ENCODE assay signal across 28 mouse cellular contexts in the genomic region with DNA sequence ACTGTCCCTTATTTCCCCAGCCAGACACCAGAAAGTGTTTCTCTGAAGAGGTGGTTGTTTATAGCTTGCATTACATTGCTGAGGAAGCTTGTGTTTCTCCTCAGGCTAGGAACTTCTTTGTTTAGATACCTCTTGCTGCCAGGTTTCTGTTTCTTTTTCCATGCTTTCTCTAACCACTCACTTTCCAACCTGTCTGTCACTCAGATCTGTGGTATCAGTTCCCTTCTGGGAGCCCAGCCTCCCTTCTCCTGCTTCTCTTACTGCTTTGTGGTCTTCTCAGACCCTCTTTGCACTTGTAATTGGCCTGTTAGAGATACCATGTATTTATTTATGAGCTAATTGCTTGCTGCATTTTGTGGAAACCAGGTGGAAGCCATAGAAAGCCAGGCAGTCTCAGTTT. TPM values are rescaled to one million over a fixed set of nuclear protein-coding genes. Genes with fewer than 3 reads are reported as not detected.
DNase-seq lines count a peak whose midpoint lies in the region; ATAC-seq lines count a peak whose summit lies in the region.
"Had no signal": no experiment of that assay in that cellular context is flagged by ENCODE, and none has a peak within 500 bp of the region (broad histone marks: within the 10 kb centered on the region; RNA-seq: fewer than 3 reads in every experiment).

No protein-coding gene starts in this region.

- 0 out of 2 replicates have a peak overlapping the region, but pooled peaks have one; percentile 21 for H3K27ac ChIP-seq in limb, embryonic 11.5 days (replicated peaks; ENCODE audit: low read depth, low read length)
- H3K27ac ChIP-seq in limb, embryonic 10.5 days: no peak overlapping the region
- 0 out of 2 replicates have a peak overlapping the region, but pooled peaks have one; percentile 29 for H3K27ac ChIP-seq in limb, embryonic 12.5 days
- H3K27ac ChIP-seq in kidney, embryonic 15.5 days: no peak overlapping the region
- H3K27ac ChIP-seq: embryonic facial prominence, embryonic 10.5 days; embryonic facial prominence, embryonic 12.5 days; forebrain, embryonic 13.5 days; forebrain, embryonic 15.5 days had no signal

- no peak for DNase-seq in limb, embryonic 11.5 days (ENCODE audit: low spot score)
- DNase-seq in limb, embryonic 10.5 days (ENCODE audit: low spot score): no peak
- no peak for DNase-seq in urinary bladder, postnatal 25 days (ENCODE audit: low spot score)
- DNase-seq in frontal cortex, adult 2 months (ENCODE audit: extremely low spot score in 1 of 2, low spot score in 1 of 2): no peak
- DNase-seq: adrenal gland, adult 2 months; adrenal gland, postnatal 10 days; adrenal gland, postnatal 25 days; B cell, adult 2 months; cerebellum, adult 11 months; cerebellum, adult 18-20 months; cerebellum, adult 8-10 months; cerebellum, adult 9-11 months; cerebellum, postnatal 14 days; cerebellum, postnatal 36 days had no signal

- no peaks in the 10 kb centered on the region for H3K27me3 ChIP-seq in limb, embryonic 11.5 days (ENCODE audit: control insufficient read depth, insufficient read depth, low read length)
- H3K27me3 ChIP-seq in limb, embryonic 10.5 days (ENCODE audit: low read depth, poor library complexity, severe bottlenecking): no peaks in the 10 kb centered on the region
- no peaks in the 10 kb centered on the region for H3K27me3 ChIP-seq in limb, embryonic 12.5 days
- H3K27me3 ChIP-seq in kidney, embryonic 15.5 days: no peaks in the 10 kb centered on the region
- H3K27me3 ChIP-seq: embryonic facial prominence, embryonic 12.5 days; forebrain, embryonic 13.5 days; forebrain, embryonic 15.5 days had no signal

- peaks cover 25% of the 10 kb centered on the region for H3K36me3 ChIP-seq in limb, embryonic 11.5 days (ENCODE audit: control insufficient read depth, insufficient read depth, low read length)
- H3K36me3 ChIP-seq in limb, embryonic 10.5 days: peaks cover 98% of the 10 kb centered on the region
- peaks cover 97% of the 10 kb centered on the region for H3K36me3 ChIP-seq in limb, embryonic 12.5 days
- H3K36me3 ChIP-seq in kidney, embryonic 15.5 days: peaks cover 85% of the 10 kb centered on the region

- H3K9me3 ChIP-seq in limb, embryonic 11.5 days (ENCODE audit: control insufficient read depth, low read length): no peaks in the 10 kb centered on the region
- no peaks in the 10 kb centered on the region for H3K9me3 ChIP-seq in limb, embryonic 10.5 days (replicated peaks)
- H3K9me3 ChIP-seq in limb, embryonic 12.5 days: no peaks in the 10 kb centered on the region
- H3K9me3 ChIP-seq in kidney, embryonic 15.5 days (replicated peaks): no peaks in the 10 kb centered on the region
- H3K9me3 ChIP-seq: embryonic facial prominence, embryonic 10.5 days; embryonic facial prominence, embryonic 12.5 days; forebrain, embryonic 13.5 days; forebrain, embryonic 15.5 days had no signal

- no peak for ATAC-seq in limb, embryonic 11.5 days (ENCODE audit: insufficient number of reproducible peaks, low FRiP score, low TSS enrichment, low read depth)
- ATAC-seq in granulocyte monocyte progenitor cell, adult 5-6 weeks (replicated peaks; ENCODE audit: poor library complexity, severe bottlenecking): peak; percentile 67
- ATAC-seq in limb, embryonic 12.5 days (ENCODE audit: insufficient number of reproducible peaks, insufficient read depth, low FRiP score, low TSS enrichment, low read depth): no peak
- peak; percentile 59 for ATAC-seq in megakaryocyte progenitor cell, adult 5-6 weeks (replicated peaks; ENCODE audit: poor library complexity)
- ATAC-seq in kidney, embryonic 15.5 days (replicated peaks; ENCODE audit: low FRiP score): no peak
- ATAC-seq: CD4-positive, CD25-positive, alpha-beta regulatory T cell, adult 4 months; forebrain, embryonic 13.5 days had no signal

- no peak overlapping the region for H3K9ac ChIP-seq in limb, embryonic 11.5 days (ENCODE audit: low read length)
- H3K9ac ChIP-seq in limb, embryonic 12.5 days (replicated peaks): no peak overlapping the region
- no peak overlapping the region for H3K9ac ChIP-seq in kidney, embryonic 15.5 days
- H3K9ac ChIP-seq: embryonic facial prominence, embryonic 12.5 days; forebrain, embryonic 13.5 days; forebrain, embryonic 15.5 days had no signal

- no peaks in the 10 kb centered on the region for H3K4me1 ChIP-seq in limb, embryonic 11.5 days (ENCODE audit: control insufficient read depth, insufficient read depth, low read length)
- no peaks in the 10 kb centered on the region for H3K4me1 ChIP-seq in limb, embryonic 10.5 days
- H3K4me1 ChIP-seq in limb, embryonic 12.5 days (replicated peaks): peaks cover 2% of the 10 kb centered on the region; the same call in 1 of the 2 replicates
- H3K4me1 ChIP-seq in kidney, embryonic 15.5 days: 0 out of 2 replicates have a peak, but pooled peaks cover 13% of the 10 kb centered on the region
- H3K4me1 ChIP-seq: embryonic facial prominence, embryonic 10.5 days; embryonic facial prominence, embryonic 12.5 days; forebrain, embryonic 13.5 days; forebrain, embryonic 15.5 days had no signal

- H3K4me3 ChIP-seq in limb, embryonic 11.5 days (ENCODE audit: low read depth, low read length): no peak overlapping the region
- no peak overlapping the region for H3K4me3 ChIP-seq in limb, embryonic 10.5 days
- no peak overlapping the region for H3K4me3 ChIP-seq in limb, embryonic 12.5 days (replicated peaks)
- H3K4me3 ChIP-seq in kidney, embryonic 15.5 days (replicated peaks): no peak overlapping the region
- H3K4me3 ChIP-seq: embryonic facial prominence, embryonic 10.5 days; embryonic facial prominence, embryonic 12.5 days; forebrain, embryonic 13.5 days; forebrain, embryonic 15.5 days had no signal

- H3K4me2 ChIP-seq in limb, embryonic 11.5 days (ENCODE audit: low read depth, severe bottlenecking): no peak overlapping the region
- no peak overlapping the region for H3K4me2 ChIP-seq in limb, embryonic 12.5 days
- H3K4me2 ChIP-seq in kidney, embryonic 15.5 days: no peak overlapping the region
- H3K4me2 ChIP-seq: embryonic facial prominence, embryonic 12.5 days; forebrain, embryonic 13.5 days; forebrain, embryonic 15.5 days had no signal

RNA-seq across cellular contexts. Expression of gene Gm45521, which starts 33.5 kb away (rescaled TPM):
- 0.31 TPM in 1 of 2 replicates, not detected in the other for polyA plus RNA-seq in limb, embryonic 11.5 days (2014; fragmentation: Nextera tagmentation; extraction: Ambion mirVana)
- polyA plus RNA-seq in limb, embryonic 10.5 days (2016; fragmentation: Nextera tagmentation; extraction: Ambion mirVana): not detected in 2 replicates
- not detected in 2 replicates for total RNA-seq in granulocyte monocyte progenitor cell, adult 5-6 weeks (2014; fragmentation: Nextera tagmentation)
- not detected in 2 replicates for total RNA-seq in granulocyte monocyte progenitor cell, adult 5-6 weeks (2017)
- not detected in 2 replicates for polyA plus RNA-seq in limb, embryonic 12.5 days (2016; fragmentation: Nextera tagmentation; extraction: Ambion mirVana)
- total RNA-seq in megakaryocyte progenitor cell, adult 5-6 weeks (2015): not detected in 2 replicates
- not detected in 2 replicates for total RNA-seq in megakaryocyte progenitor cell, adult 5-6 weeks (2017)
- not detected in 2 replicates for polyA plus RNA-seq in kidney, embryonic 15.5 days (2015; fragmentation: Nextera tagmentation; extraction: Ambion mirVana)
- polyA plus RNA-seq in frontal cortex, adult 2 months (2012; rRNA removed): not detected in 2 replicates
- total RNA-seq: adrenal gland, adult 2 months; adrenal gland, postnatal 10 days; adrenal gland, postnatal 25 days; adrenal gland, postnatal 4 days; MEL had no signal
- polyA plus RNA-seq: adrenal gland, adult 2 months; CD4-positive, CD25-positive, alpha-beta regulatory T cell, adult 4 months; cortical plate, adult 2 months; embryonic facial prominence, embryonic 10.5 days; embryonic facial prominence, embryonic 12.5 days; embryonic facial prominence, embryonic 14.5 days; forebrain, embryonic 11.5 days; forebrain, embryonic 13.5 days; forebrain, embryonic 15.5 days had no signal

Comparison
In these comparisons a context has a peak if more than half of its experiments do, and no peak if none do; other contexts are left out.
1. H3K27ac ChIP-seq: peak in limb, embryonic 11.5 days (single experiment) and limb, embryonic 12.5 days (single experiment); none in limb, embryonic 10.5 days (single experiment) and kidney, embryonic 15.5 days (single experiment).
2. ATAC-seq: peak in granulocyte monocyte progenitor cell, adult 5-6 weeks (single experiment) and megakaryocyte progenitor cell, adult 5-6 weeks (single experiment); none in limb, embryonic 11.5 days (single experiment), limb, embryonic 12.5 days (single experiment) and kidney, embryonic 15.5 days (single experiment).